Mouse (Mus musculus): ENCODE results near the gene Rpgr. TPM values are rescaled to one million over a fixed set of nuclear protein-coding genes. Genes with fewer than 3 reads are reported as not detected.
A peak's percentile ranks its signal among the peaks of the same experiment; 100 is the strongest.

The Rpgr gene
- polyA plus RNA-seq, 1 experiment from 2014 or later = 40.6 TPM

DNA sequence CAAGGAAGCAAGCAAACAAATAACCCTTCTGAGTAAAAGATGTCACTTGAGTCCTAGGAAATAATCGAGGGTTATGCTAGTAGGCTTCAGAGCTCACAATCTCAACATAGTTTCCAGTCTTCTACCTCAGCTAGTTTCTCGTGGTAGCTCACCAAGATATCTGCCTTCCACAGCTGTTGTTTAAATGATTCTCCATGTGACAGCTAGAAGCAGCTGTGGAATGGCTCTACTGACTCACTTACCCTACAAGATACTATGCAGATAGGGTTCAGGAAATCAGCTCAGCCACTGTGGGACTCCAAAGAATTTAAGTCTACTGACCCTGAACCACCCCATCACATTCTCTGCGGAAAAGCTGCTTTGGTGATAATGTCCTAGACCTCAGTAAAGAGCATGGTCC, 64.3 kb downstream of the Rpgr start:
- H3K4me3 ChIP-seq = no peak overlapping the region
- ATAC-seq (ENCODE audit: low read depth) = no peak
- no peaks in the 10 kb centered on the region for H3K27me3 ChIP-seq
- 68% methylated on average over 3 of the region's 3 CpGs for WGBS
- H3K36me3 ChIP-seq = no peaks in the 10 kb centered on the region
- H3K27ac ChIP-seq (replicated peaks) = no peak overlapping the region
- H3K9me3 ChIP-seq = no peaks in the 10 kb centered on the region
- H3K9ac ChIP-seq = no peak overlapping the region
- no peak overlapping the region for H3K4me2 ChIP-seq
- H3K4me1 ChIP-seq (replicated peaks) = no peaks in the 10 kb centered on the region

DNA sequence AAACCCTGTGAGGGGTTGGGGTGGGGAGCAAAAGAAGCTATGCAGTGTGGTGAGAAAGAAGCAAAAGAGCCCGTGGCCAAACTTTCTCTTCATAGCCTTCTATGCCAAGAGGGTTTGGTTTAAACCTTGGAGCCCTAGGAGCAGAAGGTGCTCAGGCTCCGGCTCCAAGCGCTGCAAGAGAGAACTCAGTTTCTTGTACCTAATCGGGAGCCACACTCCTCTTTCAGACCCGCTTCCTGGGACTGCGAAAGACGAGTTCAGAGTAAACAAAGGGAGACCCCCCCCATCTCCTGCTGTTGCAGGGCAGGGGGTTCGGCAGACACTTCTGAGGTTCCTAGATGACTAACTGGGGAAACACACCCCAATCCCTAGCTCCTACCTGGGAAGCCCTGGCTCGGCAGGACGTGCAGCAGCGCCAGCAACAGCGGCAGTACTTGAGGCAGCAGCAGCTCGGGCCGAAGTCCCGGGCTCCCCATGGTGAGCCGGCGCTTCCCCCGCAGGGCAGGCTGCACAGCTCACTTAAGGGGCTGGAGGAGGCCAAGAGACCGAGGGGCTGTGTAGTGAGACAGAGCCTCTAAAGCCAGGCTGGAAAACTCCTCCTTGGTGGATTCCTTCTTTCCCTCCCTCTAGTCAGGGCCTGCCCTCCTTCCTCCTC, 99.5 kb downstream of the Rpgr start, which contains the start of gene Srpx:
Srpx (minus strand) TSS at position 645 of the 655 bp plus-strand sequence.
- peak; percentile 65; the same call in 1 of the 2 replicates for ATAC-seq (ENCODE audit: low read depth)
- Histone ChIP-seq H3K9me3 (no peaks in the 10 kb centered on the region), H3K4me1 (replicated peaks) (no peaks in the 10 kb centered on the region), H3K27me3 (no peaks in the 10 kb centered on the region), H3K4me3 (peak within 1 kb of the TSS; percentile 36), H3K4me2 (peak within 1 kb of the TSS; percentile 56), H3K9ac (peak within 1 kb of the TSS; percentile 58), H3K36me3 (no peaks in the 10 kb centered on the region), H3K27ac (replicated peaks) (no peak within 1 kb of the TSS)
- 16% methylated on average over 19 of the region's 19 CpGs for WGBS

- Histone ChIP-seq H3K27me3 (no peaks in the 10 kb centered on the region), H3K36me3 (no peaks in the 10 kb centered on the region), H3K27ac (replicated peaks) (no peak overlapping the region), H3K4me2 (no peak overlapping the region), H3K4me3 (no peak overlapping the region), H3K9me3 (no peaks in the 10 kb centered on the region), H3K9ac (no peak overlapping the region), H3K4me1 (replicated peaks) (no peaks in the 10 kb centered on the region)
- 57% methylated on average over 3 of the region's 3 CpGs for WGBS
- ATAC-seq (ENCODE audit: low read depth) = no peak
Measured at GRCm38 (mm10) chrX:10115780-10116179, 100.9 kb downstream of the Rpgr start.

- ATAC-seq (ENCODE audit: low read depth) = no peak
- H3K4me3 ChIP-seq = no peak overlapping the region
- no peaks in the 10 kb centered on the region for H3K27me3 ChIP-seq
- H3K4me2 ChIP-seq = no peak overlapping the region
- no peak overlapping the region for H3K27ac ChIP-seq (replicated peaks)
- H3K9me3 ChIP-seq = no peaks in the 10 kb centered on the region
- no peaks in the 10 kb centered on the region for H3K36me3 ChIP-seq
- 48% methylated on average over 1 of the region's 1 CpGs for WGBS
- H3K9ac ChIP-seq = no peak overlapping the region
- H3K4me1 ChIP-seq (replicated peaks) = no peaks in the 10 kb centered on the region
Measured at GRCm38 (mm10) chrX:10110736-10111135, 106.0 kb downstream of the Rpgr start.

GRCm38 (mm10) chrX:10108558-10108957, 108.2 kb downstream of the Rpgr start:
- H3K4me1 ChIP-seq (replicated peaks) = no peaks in the 10 kb centered on the region
- ATAC-seq (ENCODE audit: low read depth) = no peak

DNA sequence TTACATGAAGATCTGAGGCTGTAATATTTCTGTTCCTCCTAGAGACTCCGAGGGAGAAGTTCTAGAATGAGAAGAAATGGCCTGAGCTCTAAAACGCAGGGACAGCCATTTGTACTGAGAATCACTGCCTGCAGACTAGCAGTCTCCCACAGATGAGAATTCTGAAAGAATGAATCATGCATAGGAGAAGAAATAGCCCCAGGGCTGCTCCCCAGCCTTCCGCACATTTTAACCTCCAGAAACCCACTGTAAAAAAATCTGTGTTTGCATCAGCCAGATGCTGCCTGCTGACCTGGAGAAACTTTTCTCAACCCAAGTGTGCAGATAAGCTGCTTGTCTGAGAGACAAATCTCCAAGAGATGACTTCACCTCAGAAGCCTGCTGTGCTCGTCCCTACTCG, 111.2 kb downstream of the Rpgr start:
- H3K4me3 ChIP-seq = no peak overlapping the region
- WGBS = 39% methylated on average over 5 of the region's 5 CpGs
- H3K9me3 ChIP-seq = no peaks in the 10 kb centered on the region
- no peaks in the 10 kb centered on the region for H3K36me3 ChIP-seq
- ATAC-seq (ENCODE audit: low read depth) = no peak
- H3K27ac ChIP-seq (replicated peaks) = no peak overlapping the region
- no peak overlapping the region for H3K4me2 ChIP-seq
- H3K4me1 ChIP-seq (replicated peaks) = no peaks in the 10 kb centered on the region
- H3K27me3 ChIP-seq = no peaks in the 10 kb centered on the region
- H3K9ac ChIP-seq = no peak overlapping the region

More at GRCm38 (mm10) chrX:10108558-10108957, 108.2 kb downstream of the Rpgr start:
- H3K4me2 ChIP-seq = no peak overlapping the region
- WGBS = 48% methylated on average over 4 of the region's 4 CpGs
- H3K27me3 ChIP-seq = no peaks in the 10 kb centered on the region
- H3K9me3 ChIP-seq = no peaks in the 10 kb centered on the region
- H3K4me3 ChIP-seq = no peak overlapping the region
- no peak overlapping the region for H3K9ac ChIP-seq
- H3K36me3 ChIP-seq = no peaks in the 10 kb centered on the region
- H3K27ac ChIP-seq (replicated peaks) = no peak overlapping the region

DNA sequence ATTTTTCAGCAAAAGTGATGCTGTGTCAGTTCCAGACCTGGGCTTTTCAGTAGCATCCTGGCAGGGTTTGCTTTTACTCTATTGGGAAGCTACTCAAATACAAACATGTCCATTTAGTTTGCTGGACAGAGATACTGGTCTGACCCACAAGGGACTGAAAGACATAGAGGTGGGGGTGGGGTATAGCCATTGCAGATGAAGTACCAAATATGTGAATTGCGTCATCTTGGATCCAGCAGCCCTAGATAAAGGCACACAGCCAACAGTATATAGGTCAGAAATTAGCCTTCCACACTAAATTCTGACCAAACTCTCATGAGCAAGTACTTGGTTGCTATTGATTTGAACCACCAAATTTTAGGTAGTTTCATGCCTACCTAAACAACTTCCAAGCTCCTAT, 114.0 kb downstream of the Rpgr start:
- Histone ChIP-seq H3K27me3 (no peaks in the 10 kb centered on the region), H3K27ac (replicated peaks) (no peak overlapping the region), H3K9me3 (no peaks in the 10 kb centered on the region), H3K4me3 (no peak overlapping the region), H3K9ac (no peak overlapping the region), H3K4me2 (no peak overlapping the region), H3K4me1 (replicated peaks) (no peaks in the 10 kb centered on the region), H3K36me3 (no peaks in the 10 kb centered on the region)
- ATAC-seq (ENCODE audit: low read depth) = no peak
- 91% methylated on average over 1 of the region's 1 CpGs for WGBS

GRCm38 (mm10) chrX:10095797-10096196, 120.9 kb downstream of the Rpgr start:
- H3K4me1 ChIP-seq (replicated peaks) = no peaks in the 10 kb centered on the region
- H3K27me3 ChIP-seq = no peaks in the 10 kb centered on the region
- H3K4me3 ChIP-seq = no peak overlapping the region
- 79% methylated on average over 3 of the region's 3 CpGs for WGBS
- H3K9ac ChIP-seq = no peak overlapping the region
- H3K27ac ChIP-seq (replicated peaks) = no peak overlapping the region
- no peaks in the 10 kb centered on the region for H3K36me3 ChIP-seq
- H3K9me3 ChIP-seq = no peaks in the 10 kb centered on the region
- no peak for ATAC-seq (ENCODE audit: low read depth)
- H3K4me2 ChIP-seq = no peak overlapping the region

GRCm38 (mm10) chrX:10080385-10080784, 136.3 kb downstream of the Rpgr start:
- Histone ChIP-seq H3K9ac (no peak overlapping the region), H3K4me3 (no peak overlapping the region), H3K27me3 (no peaks in the 10 kb centered on the region), H3K4me2 (no peak overlapping the region), H3K27ac (replicated peaks) (no peak overlapping the region), H3K9me3 (no peaks in the 10 kb centered on the region), H3K36me3 (no peaks in the 10 kb centered on the region), H3K4me1 (replicated peaks) (no peaks in the 10 kb centered on the region)
- WGBS = 84% methylated on average over 3 of the region's 3 CpGs
- ATAC-seq (ENCODE audit: low read depth) = no peak

- no peak overlapping the region for H3K4me2 ChIP-seq
- 83% methylated on average over 1 of the region's 1 CpGs for WGBS
- no peak overlapping the region for H3K27ac ChIP-seq (replicated peaks)
- no peak for ATAC-seq (ENCODE audit: low read depth)
- no peak overlapping the region for H3K4me3 ChIP-seq
- H3K4me1 ChIP-seq (replicated peaks) = no peaks in the 10 kb centered on the region
- H3K36me3 ChIP-seq = no peaks in the 10 kb centered on the region
- H3K9ac ChIP-seq = no peak overlapping the region
- H3K27me3 ChIP-seq = no peaks in the 10 kb centered on the region
- no peaks in the 10 kb centered on the region for H3K9me3 ChIP-seq
Measured at GRCm38 (mm10) chrX:10079981-10080380, 136.7 kb downstream of the Rpgr start.

GRCm38 (mm10) chrX:10073966-10074365, 142.8 kb downstream of the Rpgr start:
- 87% methylated on average over 3 of the region's 3 CpGs for WGBS
- no peak overlapping the region for H3K4me3 ChIP-seq
- H3K36me3 ChIP-seq = no peaks in the 10 kb centered on the region
- no peak overlapping the region for H3K27ac ChIP-seq (replicated peaks)
- no peak overlapping the region for H3K9ac ChIP-seq
- H3K9me3 ChIP-seq = no peaks in the 10 kb centered on the region
- H3K4me1 ChIP-seq (replicated peaks) = no peaks in the 10 kb centered on the region
- no peaks in the 10 kb centered on the region for H3K27me3 ChIP-seq
- no peak overlapping the region for H3K4me2 ChIP-seq
- no peak for ATAC-seq (ENCODE audit: low read depth)

DNA sequence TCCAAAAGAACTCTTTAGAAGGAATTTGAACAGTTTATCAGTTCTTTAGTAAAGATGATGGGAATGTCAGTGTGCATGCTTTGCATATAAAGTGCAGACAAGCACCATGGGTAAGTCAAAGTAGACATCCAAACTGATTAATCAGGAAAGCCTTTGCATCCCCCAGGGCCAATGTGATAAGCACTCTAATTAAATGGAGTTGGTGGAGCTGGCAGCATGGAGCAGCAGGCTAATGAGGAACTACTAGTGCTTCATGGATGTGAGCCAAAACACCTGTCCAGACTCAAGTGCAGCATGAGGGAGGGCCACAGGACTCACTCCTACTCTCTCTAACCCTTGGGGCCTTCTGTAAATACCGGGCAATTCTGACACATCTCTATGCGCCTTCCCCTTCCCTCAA, 145.2 kb downstream of the Rpgr start:
- H3K27me3 ChIP-seq = no peaks in the 10 kb centered on the region
- ATAC-seq (ENCODE audit: low read depth) = no peak

DNA sequence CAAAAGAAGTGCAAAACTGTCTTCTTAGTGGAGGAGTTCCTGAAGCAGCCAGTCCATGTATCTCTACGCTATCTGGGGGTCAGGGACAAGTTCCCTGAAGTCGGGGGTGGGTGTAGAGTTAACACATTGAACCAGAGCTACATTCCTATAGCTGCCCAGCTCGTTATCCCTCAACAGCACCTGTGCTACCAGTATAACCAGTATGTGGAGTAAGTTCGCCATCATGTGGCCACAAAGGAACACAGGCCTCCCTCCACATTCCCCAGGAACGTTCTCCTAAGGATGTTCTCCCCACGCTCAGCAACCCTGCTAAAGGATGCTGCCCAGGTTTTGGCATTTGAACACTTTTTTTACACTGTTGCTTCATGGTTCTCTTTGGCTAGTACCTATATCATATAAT, 146.0 kb downstream of the Rpgr start:
- 31% methylated on average over 6 of the region's 6 CpGs for WGBS
- H3K4me2 ChIP-seq = no peak overlapping the region
- no peaks in the 10 kb centered on the region for H3K9me3 ChIP-seq
- no peak overlapping the region for H3K9ac ChIP-seq
- ATAC-seq (ENCODE audit: low read depth) = peak; percentile 53; the same call in 1 of the 2 replicates
- no peak overlapping the region for H3K4me3 ChIP-seq
- H3K36me3 ChIP-seq = no peaks in the 10 kb centered on the region
- H3K4me1 ChIP-seq (replicated peaks) = no peaks in the 10 kb centered on the region
- no peak overlapping the region for H3K27ac ChIP-seq (replicated peaks)
- H3K27me3 ChIP-seq = no peaks in the 10 kb centered on the region

More for the DNA sequence above, 145.2 kb downstream of the Rpgr start:
- Histone ChIP-seq H3K4me3 (no peak overlapping the region), H3K27ac (replicated peaks) (no peak overlapping the region), H3K9ac (no peak overlapping the region), H3K36me3 (no peaks in the 10 kb centered on the region), H3K9me3 (no peaks in the 10 kb centered on the region), H3K4me1 (replicated peaks) (no peaks in the 10 kb centered on the region), H3K4me2 (no peak overlapping the region)
- 75% methylated on average over 2 of the region's 2 CpGs for WGBS
